Mouse (Mus musculus) intestine, embryonic 16.5 days (tissue): ENCODE results near the gene Lrrc7. TPM values are rescaled to one million over a fixed set of nuclear protein-coding genes. Genes with fewer than 3 reads are reported as not detected.

Experiments
- ATAC-seq: fragments of 200-750 bp; cut with Nextera tagmentation; 2 replicates; pipeline ENCODE4 v1.8.0; 2017; ENCODE audit warnings: moderate TSS enrichment, moderate library complexity
- H3K27ac ChIP-seq: fragments of 300-500 bp; sonication (generic); 2 replicates; pipeline ENCODE4 v1.5.1; 2014; ENCODE audit warnings: mild to moderate bottlenecking, low read length
- H3K27me3 ChIP-seq: fragments of 300-500 bp; sonication (generic); replicated peaks from 2 replicates; pipeline ENCODE4 v1.6.1; 2014; ENCODE audit warnings: low read length, control low read depth, mixed read lengths; ENCODE audit not compliant: control insufficient read depth, insufficient read depth
- H3K36me3 ChIP-seq: fragments of 300-500 bp; sonication (generic); 2 replicates; pipeline ENCODE4 v1.6.1; 2014; ENCODE audit warnings: low read length, control low read depth; ENCODE audit not compliant: control insufficient read depth, insufficient read depth
- H3K4me1 ChIP-seq: fragments of 300-500 bp; sonication (generic); 2 replicates; pipeline ENCODE4 v1.6.1; 2014; ENCODE audit warnings: low read length, control low read depth, mixed read lengths; ENCODE audit not compliant: control insufficient read depth, insufficient read depth
- H3K4me2 ChIP-seq: fragments of 300-500 bp; sonication (generic); 2 replicates; pipeline ENCODE4 v1.6.1; 2014; ENCODE audit warnings: low read depth, low read length, control low read depth
- H3K4me3 ChIP-seq: fragments of 300-500 bp; sonication (generic); 2 replicates; pipeline ENCODE4 v1.5.1; 2014; ENCODE audit warnings: mild to moderate bottlenecking, low read length
- H3K9ac ChIP-seq: fragments of 300-500 bp; sonication (generic); 2 replicates; pipeline ENCODE4 v1.6.1; 2014; ENCODE audit warnings: low read depth, low read length
- H3K9me3 ChIP-seq: fragments of 300-500 bp; sonication (generic); 2 replicates; pipeline ENCODE4 v1.6.1; 2016; ENCODE audit warnings: low read length, control low read depth; ENCODE audit not compliant: control insufficient read depth
- WGBS: fragments of 180-500 bp; shearing (Covaris S2); extraction: QIAGEN DNeasy Blood & Tissue Kit; methylation state at CpG from one replicate; pipeline ENCODE4 v1.1.7; 2014; 5-methylcytosine and 5-hydroxymethylcytosine counted together
- polyA plus RNA-seq: library from polyadenylated mRNA; unstranded; fragments of >200 nt; fragmentation: Nextera tagmentation; extraction: Ambion mirVana; gene quantifications from 2 replicates; pipeline ENCODE4 v1.2.1, GENCODE M21; 2015

The Lrrc7 gene
- polyA plus RNA-seq, result 0.53 and 0.88 TPM in 2 replicates

DNA sequence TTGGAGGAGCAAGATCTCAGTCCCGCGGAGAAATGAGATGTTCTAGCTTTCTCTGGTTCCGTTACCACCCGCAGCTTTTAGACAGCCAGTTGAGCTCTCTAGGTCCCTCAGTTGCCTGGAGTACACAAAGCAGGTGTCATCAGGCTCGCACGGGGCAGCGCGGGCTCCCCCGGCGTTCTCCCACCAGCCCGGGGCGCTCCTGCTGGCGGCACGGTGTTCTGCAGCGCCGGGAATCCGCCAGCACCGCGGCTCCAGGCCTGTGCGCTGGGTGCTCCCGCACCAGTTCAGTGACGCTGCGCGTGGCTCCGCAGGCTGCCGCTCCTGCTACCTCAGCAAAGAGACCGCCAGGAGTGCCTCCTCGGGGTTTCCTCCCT lies at the start of gene Lrrc7:
TSS of gene Lrrc7 (minus strand) at position 235 of the 374 bp plus-strand sequence.
- ATAC-seq, result peak; percentile 93
- peaks cover 14% of the 10 kb centered on the region; the same call in 1 of the 2 replicates for H3K27me3 ChIP-seq
- WGBS, result under 1% methylated on average over 28 of the region's 28 CpGs
- no peaks in the 10 kb centered on the region for H3K9me3 ChIP-seq
- H3K4me1 ChIP-seq, result no peaks in the 10 kb centered on the region
- H3K36me3 ChIP-seq, result no peaks in the 10 kb centered on the region
- peak within 1 kb of the TSS; percentile 70 for H3K4me3 ChIP-seq
- 0 out of 2 replicates have a peak within 1 kb of the TSS, but pooled peaks have one; percentile 2 for H3K27ac ChIP-seq
- peak within 1 kb of the TSS; percentile 99 for H3K4me2 ChIP-seq
- peak within 1 kb of the TSS; percentile 61 for H3K9ac ChIP-seq

DNA sequence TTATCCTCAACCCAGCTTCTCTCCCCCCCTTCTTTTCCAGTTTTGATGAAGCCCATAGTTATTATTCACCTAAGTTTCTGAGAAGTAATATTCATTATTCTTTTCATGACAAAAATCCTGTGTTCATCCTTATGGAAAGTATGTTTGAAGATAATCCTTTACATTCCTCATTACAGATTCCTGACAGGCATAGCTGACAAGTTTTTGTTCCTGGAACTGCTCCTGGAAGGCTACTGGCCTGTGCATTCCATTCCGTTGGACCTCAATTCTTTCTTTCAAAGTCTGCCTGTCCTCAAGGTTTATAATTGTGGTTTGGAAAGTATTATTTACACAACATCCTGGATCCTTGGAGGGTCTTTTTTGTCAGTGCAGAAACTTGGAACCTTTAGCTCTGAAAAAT lies 45.0 kb upstream of the Lrrc7 start:
- Histone ChIP-seq H3K4me2 (no peak overlapping the region), H3K9ac (no peak overlapping the region), H3K27me3 (no peaks in the 10 kb centered on the region), H3K4me1 (no peaks in the 10 kb centered on the region), H3K27ac (no peak overlapping the region), H3K36me3 (no peaks in the 10 kb centered on the region), H3K9me3 (no peaks in the 10 kb centered on the region), H3K4me3 (no peak overlapping the region)
- ATAC-seq, result no peak
- WGBS, result 30% methylated on average over 1 of the region's 1 CpGs

DNA sequence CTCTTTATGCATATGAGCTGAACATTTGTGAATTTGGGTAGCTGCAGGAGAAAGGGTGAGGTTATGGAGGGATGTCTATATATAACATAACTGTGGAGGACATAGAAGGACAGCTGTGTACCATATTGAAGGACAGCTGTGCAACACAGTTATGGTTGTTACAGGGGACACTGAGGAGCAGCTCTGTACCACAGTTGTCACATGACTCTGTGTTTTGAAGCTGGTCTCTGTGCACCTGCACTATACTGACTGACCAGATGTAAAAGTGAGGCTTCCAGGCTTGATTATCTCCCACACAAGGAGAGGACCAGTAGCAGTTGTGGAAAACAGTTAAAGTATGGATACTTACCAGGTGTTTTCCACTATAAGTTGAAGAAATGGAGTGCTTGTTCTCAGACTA lies 43.3 kb upstream of the Lrrc7 start:
- no peaks in the 10 kb centered on the region for H3K36me3 ChIP-seq
- H3K9me3 ChIP-seq, result no peaks in the 10 kb centered on the region
- no peaks in the 10 kb centered on the region for H3K27me3 ChIP-seq
- no peak overlapping the region for H3K27ac ChIP-seq
- no peak overlapping the region for H3K4me2 ChIP-seq
- no peak overlapping the region for H3K9ac ChIP-seq
- no peak overlapping the region for H3K4me3 ChIP-seq
- H3K4me1 ChIP-seq, result no peaks in the 10 kb centered on the region
- no peak for ATAC-seq

DNA sequence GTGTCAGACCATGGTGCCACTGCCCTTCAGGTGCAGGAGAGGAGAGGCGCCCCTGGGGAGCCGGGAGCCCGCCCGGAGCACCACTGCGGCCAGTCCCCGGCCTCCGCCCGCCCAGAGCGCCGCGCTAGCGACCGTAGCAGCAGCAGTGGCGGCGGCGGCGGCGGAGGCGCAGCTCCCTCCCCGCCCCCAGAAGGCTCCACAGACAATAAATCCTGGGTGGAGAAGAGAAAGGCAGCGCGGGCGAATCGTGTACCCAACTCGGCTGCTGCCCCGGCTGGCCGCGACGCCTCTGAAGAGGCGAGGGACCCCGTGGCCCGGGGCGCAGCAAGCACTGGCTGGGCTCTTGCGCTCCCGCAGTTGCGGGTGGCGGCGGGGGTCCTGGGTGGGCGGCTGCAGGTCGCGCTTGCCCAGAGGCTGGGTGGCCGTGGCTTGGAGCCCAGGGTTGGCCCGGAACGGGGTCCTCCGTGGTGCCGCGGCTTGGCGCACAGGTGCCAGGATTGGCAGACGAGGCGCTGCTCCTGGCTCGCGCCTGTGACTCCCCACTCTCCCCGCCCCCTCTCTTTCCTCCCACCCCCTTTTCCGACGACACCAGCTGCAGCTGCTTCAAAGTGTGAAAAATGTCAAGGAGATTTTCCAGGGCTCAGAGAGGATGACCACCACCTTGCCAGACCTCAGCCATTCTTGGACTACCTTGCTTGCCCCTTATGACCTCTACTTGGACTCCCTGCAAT lies 600 bp downstream of the Lrrc7 start:
- Histone ChIP-seq H3K4me3 (peak overlapping the region; percentile 70), H3K9me3 (no peaks in the 10 kb centered on the region), H3K9ac (peak overlapping the region; percentile 61), H3K4me2 (peak overlapping the region; percentile 99), H3K27ac (0 out of 2 replicates have a peak overlapping the region, but pooled peaks have one; percentile 2), H3K36me3 (no peaks in the 10 kb centered on the region), H3K4me1 (no peaks in the 10 kb centered on the region), H3K27me3 (peaks cover 14% of the 10 kb centered on the region; the same call in 1 of the 2 replicates)
- under 1% methylated on average over 46 of the region's 55 CpGs for whole genome bisulfite sequencing
- peak; percentile 77 for ATAC-seq

DNA sequence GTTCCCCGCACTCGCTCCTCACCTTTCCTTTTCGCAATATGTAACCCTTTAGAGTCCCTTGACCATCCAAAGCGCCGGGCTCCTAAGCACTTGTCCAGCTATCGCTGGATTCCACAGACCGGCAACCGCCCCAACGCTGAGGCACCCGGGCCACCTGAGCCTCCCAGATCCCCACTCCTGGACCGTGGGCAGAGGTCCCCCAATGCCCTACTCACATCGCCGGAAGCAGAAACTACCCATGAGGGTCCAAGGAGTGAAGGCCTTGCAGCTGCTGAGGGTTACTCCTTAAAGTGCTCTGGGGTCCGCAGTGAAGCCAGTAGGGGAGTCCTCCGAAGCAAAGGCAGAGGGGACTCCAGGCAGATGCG lies 1.1 kb downstream of the Lrrc7 start:
- peaks cover 14% of the 10 kb centered on the region; the same call in 1 of the 2 replicates for H3K27me3 ChIP-seq
- H3K9ac ChIP-seq, result peak overlapping the region; percentile 61
- peak; percentile 43; the same call in 1 of the 2 replicates for ATAC-seq
- no peak overlapping the region for H3K27ac ChIP-seq
- no peaks in the 10 kb centered on the region for H3K36me3 ChIP-seq
- 2% methylated on average over 16 of the region's 16 CpGs for WGBS
- H3K4me2 ChIP-seq, result peak overlapping the region; percentile 99
- H3K4me3 ChIP-seq, result peak overlapping the region; percentile 70
- H3K4me1 ChIP-seq, result no peaks in the 10 kb centered on the region
- H3K9me3 ChIP-seq, result no peaks in the 10 kb centered on the region

DNA sequence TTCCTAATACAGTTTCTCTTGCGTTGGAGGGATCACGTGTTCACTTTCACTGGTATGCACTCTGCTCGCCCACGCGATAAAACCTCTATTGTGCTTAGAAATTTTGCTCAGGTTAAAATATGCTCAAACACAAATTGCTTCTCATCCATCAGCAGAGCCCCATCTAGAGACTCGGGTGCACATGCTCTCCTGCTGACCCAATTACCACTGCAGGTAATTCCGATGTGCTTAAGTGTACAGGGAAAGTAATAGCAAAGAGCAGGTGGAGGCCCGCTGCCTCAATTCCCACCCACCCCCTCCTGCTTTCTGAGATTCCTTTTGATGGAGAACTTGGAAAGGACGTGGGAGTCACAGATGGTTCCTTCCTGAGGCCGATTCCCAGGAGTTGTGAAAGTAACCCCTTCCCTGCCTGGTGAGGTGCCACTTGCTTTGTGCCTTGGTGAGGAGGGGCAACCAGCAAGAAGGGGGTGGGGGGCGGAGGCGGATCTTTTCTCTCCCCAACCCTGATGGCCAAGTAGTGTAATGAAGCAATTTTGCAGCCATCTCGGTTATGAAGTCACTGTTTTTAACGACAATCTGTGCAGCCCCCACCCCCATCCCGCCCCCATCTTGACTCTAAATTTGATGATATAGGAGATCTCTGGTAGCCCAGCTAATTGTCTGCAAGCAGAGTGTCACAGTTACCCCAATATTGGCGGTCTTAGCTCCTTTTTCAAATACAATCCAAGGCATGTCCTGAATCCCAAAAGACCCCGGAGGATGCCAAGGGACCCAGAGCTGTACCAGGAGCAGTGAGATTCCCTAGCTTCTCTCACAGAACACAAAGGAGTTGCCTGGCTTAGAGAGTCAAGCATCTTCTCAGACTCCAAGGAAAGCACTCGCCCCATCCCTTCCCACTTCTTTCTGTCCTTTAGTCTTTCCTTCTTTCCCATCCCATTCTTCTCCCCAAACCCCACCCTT lies 2.0 kb downstream of the Lrrc7 start:
- 0 out of 2 replicates have a peak, but pooled peaks have one; percentile 10 for ATAC-seq
- Histone ChIP-seq H3K27me3 (peaks cover 14% of the 10 kb centered on the region; the same call in 1 of the 2 replicates), H3K36me3 (no peaks in the 10 kb centered on the region), H3K4me3 (peak overlapping the region; percentile 70), H3K27ac (no peak overlapping the region), H3K4me2 (peak overlapping the region; percentile 99), H3K4me1 (no peaks in the 10 kb centered on the region), H3K9ac (peak overlapping the region; percentile 16; the same call in 1 of the 2 replicates), H3K9me3 (no peaks in the 10 kb centered on the region)
- 4% methylated on average over 18 of the region's 18 CpGs for WGBS

DNA sequence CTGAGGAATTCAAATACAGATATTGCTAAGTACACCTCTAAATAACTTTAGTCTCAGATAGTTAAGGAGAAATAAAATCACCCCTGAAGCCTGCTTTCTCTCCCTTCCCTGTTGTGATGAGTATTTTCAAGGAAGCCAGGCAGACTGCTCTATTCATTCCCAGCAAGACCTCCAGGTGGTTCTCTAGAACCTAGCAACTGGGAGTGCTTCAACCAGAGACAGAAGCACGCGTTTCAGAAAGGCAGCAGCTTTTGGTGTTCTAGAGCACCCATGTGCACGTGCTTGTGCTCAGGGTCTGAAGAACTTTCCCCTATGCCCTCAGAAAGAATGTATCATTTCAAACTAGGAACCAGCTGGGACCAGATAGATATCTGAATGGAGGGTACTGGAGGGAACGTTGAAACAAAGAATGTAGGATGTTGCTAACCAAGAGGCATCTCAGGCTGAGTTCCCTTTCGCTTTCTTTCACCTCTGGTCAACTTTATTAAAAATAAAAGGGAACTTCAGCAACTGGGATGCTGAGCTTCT lies 2.8 kb downstream of the Lrrc7 start:
- no peaks in the 10 kb centered on the region for H3K4me1 ChIP-seq
- no peak for ATAC-seq
- no peak overlapping the region for H3K9ac ChIP-seq
- 25% methylated on average over 5 of the region's 5 CpGs for WGBS
- peak overlapping the region; percentile 70 for H3K4me3 ChIP-seq
- peaks cover 14% of the 10 kb centered on the region; the same call in 1 of the 2 replicates for H3K27me3 ChIP-seq
- H3K27ac ChIP-seq, result no peak overlapping the region
- no peaks in the 10 kb centered on the region for H3K36me3 ChIP-seq
- no peaks in the 10 kb centered on the region for H3K9me3 ChIP-seq
- peak overlapping the region; percentile 38 for H3K4me2 ChIP-seq

DNA sequence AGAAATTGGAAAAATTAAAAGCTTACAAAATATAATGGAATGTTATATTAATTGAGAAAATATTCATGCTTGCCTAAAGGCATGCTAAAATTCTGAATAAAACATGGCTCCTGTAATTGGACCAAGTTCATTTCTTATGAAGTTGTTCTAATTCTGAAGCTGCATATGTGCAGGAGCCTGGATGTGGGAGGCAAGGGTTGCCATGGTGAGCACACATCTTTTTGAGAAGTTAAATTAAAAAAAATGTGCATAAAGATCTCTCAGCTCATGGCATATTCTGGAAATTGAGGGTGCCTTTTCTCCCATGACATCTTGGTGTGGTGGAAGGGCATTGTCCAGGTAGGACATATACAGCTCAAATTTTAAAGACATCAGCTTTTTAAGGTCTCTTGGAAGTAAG lies 3.4 kb downstream of the Lrrc7 start:
- Histone ChIP-seq H3K4me1 (no peaks in the 10 kb centered on the region), H3K4me2 (no peak overlapping the region), H3K9ac (no peak overlapping the region), H3K36me3 (no peaks in the 10 kb centered on the region), H3K4me3 (no peak overlapping the region), H3K9me3 (no peaks in the 10 kb centered on the region), H3K27ac (no peak overlapping the region), H3K27me3 (peaks cover 14% of the 10 kb centered on the region; the same call in 1 of the 2 replicates)
- no peak for ATAC-seq

DNA sequence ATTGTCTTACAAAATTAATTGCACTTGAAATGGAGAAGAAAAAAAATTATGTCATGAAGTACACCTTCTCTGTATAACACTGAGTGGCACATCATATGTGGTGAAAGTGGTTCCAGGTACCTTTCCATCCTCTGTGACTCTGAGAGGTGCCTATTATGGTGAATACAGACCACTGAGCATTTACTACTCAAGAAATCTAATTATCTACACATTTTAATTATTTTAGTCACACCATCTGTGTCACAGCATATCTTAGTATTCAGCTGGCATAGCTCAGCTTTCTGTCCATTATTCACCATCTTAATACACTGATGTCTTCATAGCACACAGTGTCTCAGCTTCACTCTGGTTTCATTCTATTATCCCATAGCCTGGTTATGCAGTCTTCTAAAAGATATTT lies 7.7 kb downstream of the Lrrc7 start:
- Histone ChIP-seq H3K4me1 (no peaks in the 10 kb centered on the region), H3K27me3 (no peaks in the 10 kb centered on the region), H3K4me3 (no peak overlapping the region), H3K4me2 (no peak overlapping the region), H3K9me3 (no peaks in the 10 kb centered on the region), H3K27ac (no peak overlapping the region), H3K36me3 (no peaks in the 10 kb centered on the region), H3K9ac (no peak overlapping the region)
- no peak for ATAC-seq
